Mouse (Mus musculus): ENCODE results near the gene Tmem191c. TPM values are rescaled to one million over a fixed set of nuclear protein-coding genes. Genes with fewer than 3 reads are reported as not detected.

Gene Tmem191c
- polyA plus RNA-seq, 1 experiment = 9.6 TPM

DNA sequence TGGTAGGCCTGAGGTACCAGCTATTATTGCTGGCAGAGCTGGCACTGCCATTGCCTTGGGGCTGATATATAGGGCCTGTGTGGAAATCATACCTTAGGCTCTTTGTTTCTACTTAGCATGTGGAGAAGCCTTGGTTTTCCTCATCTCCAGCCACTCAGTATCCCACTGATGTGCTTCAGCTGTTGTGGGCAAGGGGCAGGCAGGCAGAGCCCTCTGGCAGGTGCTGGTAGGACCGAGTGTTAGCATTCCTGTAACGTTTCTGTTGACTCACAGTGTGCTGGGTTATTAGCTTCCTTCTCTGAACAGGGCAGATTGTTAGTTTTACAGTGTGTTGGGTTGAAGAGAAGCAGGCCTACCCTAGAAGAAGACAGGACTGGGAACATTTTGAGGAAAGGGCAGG lies 20.6 kb upstream of the Tmem191c start:
- no peak overlapping the region for H3K9ac ChIP-seq (ENCODE audit: low read depth, poor library complexity, severe bottlenecking)
- no peaks in the 10 kb centered on the region for H3K9me3 ChIP-seq (replicated peaks; ENCODE audit: control insufficient read depth, insufficient read depth, low read length, poor library complexity, severe bottlenecking)
- H3K27me3 ChIP-seq (ENCODE audit: control insufficient read depth, insufficient read depth, low read length, poor library complexity, severe bottlenecking) = no peaks in the 10 kb centered on the region
- peaks cover 16% of the 10 kb centered on the region for H3K36me3 ChIP-seq (ENCODE audit: control insufficient read depth, insufficient read depth, low read length, poor library complexity, severe bottlenecking)
- H3K27ac ChIP-seq (ENCODE audit: insufficient read depth, low read length) = no peak overlapping the region
- TF ChIP-seq POLR2A (IDR thresholded peaks at IDR 0.05; ENCODE audit: insufficient read depth, low read length) = no peak
- no peak for TF ChIP-seq EP300 (IDR thresholded peaks at IDR 0.05; ENCODE audit: insufficient read depth, low read depth, low read length)
- TF ChIP-seq CTCF (IDR thresholded peaks at IDR 0.05; ENCODE audit: low read depth, low read length) = no peak
- peaks cover 8% of the 10 kb centered on the region for H3K4me1 ChIP-seq (ENCODE audit: control insufficient read depth, insufficient read depth, low read length)
- H3K4me3 ChIP-seq (ENCODE audit: low read depth, low read length) = no peak overlapping the region

DNA sequence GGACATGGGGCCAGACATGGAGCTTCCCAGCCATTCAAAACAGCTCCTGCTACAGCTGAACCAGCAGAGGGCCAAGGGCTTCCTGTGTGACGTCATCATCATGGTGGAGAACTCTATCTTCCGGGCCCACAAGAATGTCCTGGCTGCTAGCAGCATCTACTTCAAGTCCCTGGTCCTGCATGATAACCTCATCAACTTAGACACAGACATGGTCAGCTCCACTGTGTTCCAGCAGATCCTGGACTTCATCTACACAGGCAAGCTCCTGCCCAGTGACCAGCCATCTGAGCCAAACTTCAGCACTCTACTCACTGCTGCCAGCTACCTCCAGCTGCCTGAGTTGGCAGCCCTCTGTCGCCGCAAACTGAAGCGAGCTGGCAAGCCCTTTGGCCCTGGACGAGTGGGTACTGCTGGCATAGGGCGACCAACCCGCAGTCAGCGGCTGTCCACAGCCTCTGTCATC lies 18.5 kb upstream of the Tmem191c start:
- Histone ChIP-seq H3K4me1 (ENCODE audit: control insufficient read depth, insufficient read depth, low read length) (peaks cover 6% of the 10 kb centered on the region), H3K9me3 (replicated peaks; ENCODE audit: control insufficient read depth, insufficient read depth, low read length, poor library complexity, severe bottlenecking) (no peaks in the 10 kb centered on the region), H3K27ac (ENCODE audit: insufficient read depth, low read length) (no peak overlapping the region), H3K27me3 (ENCODE audit: control insufficient read depth, insufficient read depth, low read length, poor library complexity, severe bottlenecking) (no peaks in the 10 kb centered on the region), H3K9ac (ENCODE audit: low read depth, poor library complexity, severe bottlenecking) (no peak overlapping the region), H3K36me3 (ENCODE audit: control insufficient read depth, insufficient read depth, low read length, poor library complexity, severe bottlenecking) (peaks cover 16% of the 10 kb centered on the region), H3K4me3 (ENCODE audit: low read depth, low read length) (no peak overlapping the region)
- TF ChIP-seq POLR2A (IDR thresholded peaks at IDR 0.05; ENCODE audit: insufficient read depth, low read length) (no peak), EP300 (IDR thresholded peaks at IDR 0.05; ENCODE audit: insufficient read depth, low read depth, low read length) (no peak), CTCF (IDR thresholded peaks at IDR 0.05; ENCODE audit: low read depth, low read length) (no peak)

DNA sequence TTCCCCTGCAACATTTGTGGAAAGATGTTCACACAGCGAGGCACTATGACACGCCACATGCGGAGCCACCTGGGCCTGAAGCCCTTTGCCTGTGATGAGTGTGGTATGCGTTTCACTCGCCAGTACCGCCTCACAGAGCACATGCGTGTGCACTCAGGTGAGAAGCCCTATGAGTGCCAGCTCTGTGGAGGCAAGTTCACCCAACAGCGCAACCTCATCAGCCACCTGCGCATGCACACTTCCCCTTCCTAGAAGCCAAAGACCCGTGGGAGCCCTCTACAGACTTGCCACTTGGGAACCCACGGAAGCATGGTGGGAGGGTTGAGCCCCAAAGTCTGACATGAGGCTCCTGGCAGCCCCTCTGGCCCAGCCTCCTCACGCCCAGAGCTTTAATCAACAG lies 17.0 kb upstream of the Tmem191c start:
- Histone ChIP-seq H3K36me3 (ENCODE audit: control insufficient read depth, insufficient read depth, low read length, poor library complexity, severe bottlenecking) (peaks cover 16% of the 10 kb centered on the region), H3K9ac (ENCODE audit: low read depth, poor library complexity, severe bottlenecking) (no peak overlapping the region), H3K27me3 (ENCODE audit: control insufficient read depth, insufficient read depth, low read length, poor library complexity, severe bottlenecking) (no peaks in the 10 kb centered on the region), H3K27ac (ENCODE audit: insufficient read depth, low read length) (no peak overlapping the region), H3K4me3 (ENCODE audit: low read depth, low read length) (peak overlapping the region; percentile 9; the same call in 1 of the 2 replicates), H3K9me3 (replicated peaks; ENCODE audit: control insufficient read depth, insufficient read depth, low read length, poor library complexity, severe bottlenecking) (no peaks in the 10 kb centered on the region), H3K4me1 (ENCODE audit: control insufficient read depth, insufficient read depth, low read length) (peaks cover 4% of the 10 kb centered on the region)
- no peak for TF ChIP-seq CTCF (IDR thresholded peaks at IDR 0.05; ENCODE audit: low read depth, low read length)
- TF ChIP-seq EP300 (IDR thresholded peaks at IDR 0.05; ENCODE audit: insufficient read depth, low read depth, low read length) = no peak
- TF ChIP-seq POLR2A (IDR thresholded peaks at IDR 0.05; ENCODE audit: insufficient read depth, low read length) = no peak

DNA sequence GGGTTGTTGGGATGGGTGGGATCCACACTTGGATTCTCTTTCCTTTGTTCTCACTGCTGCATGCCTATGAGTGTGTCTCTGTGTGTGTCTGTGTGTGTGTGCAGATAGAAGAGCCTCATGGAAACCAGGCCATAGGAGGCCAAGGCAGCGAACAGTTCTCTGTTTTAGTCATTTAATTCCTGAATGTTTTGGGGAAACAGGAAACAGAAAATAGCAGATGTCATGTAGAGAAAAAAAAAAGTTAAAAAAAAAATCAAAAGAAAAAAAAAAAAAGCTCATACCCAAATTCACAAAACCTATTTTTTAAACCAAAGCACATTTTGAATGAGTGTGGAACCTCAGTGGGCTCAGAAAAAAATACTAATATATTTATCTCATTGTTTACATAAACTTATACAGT lies 14.5 kb upstream of the Tmem191c start:
- Histone ChIP-seq H3K4me1 (ENCODE audit: control insufficient read depth, insufficient read depth, low read length) (peaks cover 4% of the 10 kb centered on the region), H3K9me3 (replicated peaks; ENCODE audit: control insufficient read depth, insufficient read depth, low read length, poor library complexity, severe bottlenecking) (no peaks in the 10 kb centered on the region), H3K27ac (ENCODE audit: insufficient read depth, low read length) (no peak overlapping the region), H3K4me3 (ENCODE audit: low read depth, low read length) (no peak overlapping the region), H3K27me3 (ENCODE audit: control insufficient read depth, insufficient read depth, low read length, poor library complexity, severe bottlenecking) (no peaks in the 10 kb centered on the region), H3K9ac (ENCODE audit: low read depth, poor library complexity, severe bottlenecking) (no peak overlapping the region), H3K36me3 (ENCODE audit: control insufficient read depth, insufficient read depth, low read length, poor library complexity, severe bottlenecking) (peaks cover 16% of the 10 kb centered on the region)
- TF ChIP-seq CTCF (IDR thresholded peaks at IDR 0.05; ENCODE audit: low read depth, low read length) = no peak

DNA sequence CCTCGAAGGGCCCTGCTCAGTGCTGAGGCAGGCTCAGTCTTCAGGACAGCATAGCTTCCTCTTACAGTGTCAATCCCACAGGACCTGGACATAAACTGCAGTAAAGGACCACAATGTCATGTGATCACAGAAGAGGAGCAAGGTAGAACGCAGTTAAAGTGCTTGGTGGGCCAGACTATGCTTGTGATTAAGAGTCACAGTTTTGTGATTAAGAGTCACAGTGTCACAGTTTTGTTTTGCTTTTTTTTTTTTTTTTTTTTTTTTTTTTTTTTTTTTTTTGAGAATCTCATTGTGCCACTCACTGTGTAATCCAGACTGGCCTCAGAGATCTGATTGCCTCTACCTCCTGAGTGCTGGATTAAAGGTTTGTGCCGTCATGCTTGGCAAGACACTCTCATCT lies 9.8 kb upstream of the Tmem191c start:
- no peak overlapping the region for H3K27ac ChIP-seq (ENCODE audit: insufficient read depth, low read length)
- H3K27me3 ChIP-seq (ENCODE audit: control insufficient read depth, insufficient read depth, low read length, poor library complexity, severe bottlenecking) = no peaks in the 10 kb centered on the region
- H3K36me3 ChIP-seq (ENCODE audit: control insufficient read depth, insufficient read depth, low read length, poor library complexity, severe bottlenecking) = no peaks in the 10 kb centered on the region
- H3K4me3 ChIP-seq (ENCODE audit: low read depth, low read length) = no peak overlapping the region
- H3K9me3 ChIP-seq (replicated peaks; ENCODE audit: control insufficient read depth, insufficient read depth, low read length, poor library complexity, severe bottlenecking) = no peaks in the 10 kb centered on the region
- TF ChIP-seq EP300 (IDR thresholded peaks at IDR 0.05; ENCODE audit: insufficient read depth, low read depth, low read length) = no peak
- TF ChIP-seq POLR2A (IDR thresholded peaks at IDR 0.05; ENCODE audit: insufficient read depth, low read length) = no peak
- no peak for TF ChIP-seq CTCF (IDR thresholded peaks at IDR 0.05; ENCODE audit: low read depth, low read length)
- no peaks in the 10 kb centered on the region for H3K4me1 ChIP-seq (ENCODE audit: control insufficient read depth, insufficient read depth, low read length)
- H3K9ac ChIP-seq (ENCODE audit: low read depth, poor library complexity, severe bottlenecking) = no peak overlapping the region

DNA sequence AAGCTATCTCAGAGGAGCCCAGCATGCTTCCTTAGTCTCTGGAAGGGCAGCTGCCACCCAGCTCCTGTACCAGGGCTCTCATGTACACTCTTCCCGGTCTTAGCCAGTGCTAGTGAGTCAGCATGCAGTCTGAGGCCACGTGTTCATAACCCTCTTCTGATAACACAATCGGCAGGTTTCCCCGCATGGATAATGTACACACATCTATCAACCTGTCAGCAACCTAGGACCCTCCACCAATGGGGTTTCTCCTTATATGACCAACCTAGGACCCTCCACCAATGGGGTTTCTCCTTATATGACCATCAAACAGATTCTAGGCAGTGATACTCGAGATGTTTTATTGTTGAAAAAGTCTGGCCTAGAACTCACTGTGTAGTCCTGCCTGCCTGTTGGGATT lies 7.9 kb upstream of the Tmem191c start:
- no peaks in the 10 kb centered on the region for H3K4me1 ChIP-seq (ENCODE audit: control insufficient read depth, insufficient read depth, low read length)
- TF ChIP-seq EP300 (IDR thresholded peaks at IDR 0.05; ENCODE audit: insufficient read depth, low read depth, low read length) = no peak
- TF ChIP-seq CTCF (IDR thresholded peaks at IDR 0.05; ENCODE audit: low read depth, low read length) = no peak
- TF ChIP-seq POLR2A (IDR thresholded peaks at IDR 0.05; ENCODE audit: insufficient read depth, low read length) = no peak
- H3K9ac ChIP-seq (ENCODE audit: low read depth, poor library complexity, severe bottlenecking) = no peak overlapping the region
- no peak overlapping the region for H3K27ac ChIP-seq (ENCODE audit: insufficient read depth, low read length)
- no peaks in the 10 kb centered on the region for H3K36me3 ChIP-seq (ENCODE audit: control insufficient read depth, insufficient read depth, low read length, poor library complexity, severe bottlenecking)
- no peaks in the 10 kb centered on the region for H3K9me3 ChIP-seq (replicated peaks; ENCODE audit: control insufficient read depth, insufficient read depth, low read length, poor library complexity, severe bottlenecking)
- H3K27me3 ChIP-seq (ENCODE audit: control insufficient read depth, insufficient read depth, low read length, poor library complexity, severe bottlenecking) = no peaks in the 10 kb centered on the region
- no peak overlapping the region for H3K4me3 ChIP-seq (ENCODE audit: low read depth, low read length)
